ENCODE assay signal across 18 mouse cellular contexts in genomic region chr15:31248882-31249281, GRCm38 (mm10). TPM values are rescaled to one million over a fixed set of nuclear protein-coding genes. Genes with fewer than 3 reads are reported as not detected.
DNase-seq lines count a peak whose midpoint lies in the region; ATAC-seq lines count a peak whose summit lies in the region.
"Had no signal": no experiment of that assay in that cellular context is flagged by ENCODE, and none has a peak within 500 bp of the region (broad histone marks: within the 10 kb centered on the region; RNA-seq: fewer than 3 reads in every experiment).

No protein-coding gene starts in this region.

- H3K9me3 ChIP-seq in heart, embryonic 13.5 days: no peaks in the 10 kb centered on the region
- H3K9me3 ChIP-seq: intestine, embryonic 15.5 days; kidney, embryonic 15.5 days; liver, embryonic 13.5 days; neural tube, embryonic 15.5 days had no signal

- peak overlapping the region; percentile 2; the same call in 1 of the 2 replicates for H3K27ac ChIP-seq in heart, embryonic 13.5 days (replicated peaks)
- H3K27ac ChIP-seq: intestine, embryonic 15.5 days; kidney, embryonic 15.5 days; left cerebral cortex, adult 2 months; liver, embryonic 13.5 days; neural tube, embryonic 15.5 days had no signal

- no peak overlapping the region for H3K9ac ChIP-seq in heart, embryonic 13.5 days
- H3K9ac ChIP-seq: intestine, embryonic 15.5 days; kidney, embryonic 15.5 days; liver, embryonic 13.5 days; neural tube, embryonic 15.5 days had no signal

- H3K27me3 ChIP-seq in heart, embryonic 13.5 days (replicated peaks): no peaks in the 10 kb centered on the region
- H3K27me3 ChIP-seq: intestine, embryonic 15.5 days; kidney, embryonic 15.5 days; liver, embryonic 13.5 days; neural tube, embryonic 15.5 days had no signal

- H3K4me2 ChIP-seq in heart, embryonic 13.5 days: no peak overlapping the region
- H3K4me2 ChIP-seq: intestine, embryonic 15.5 days; kidney, embryonic 15.5 days; liver, embryonic 13.5 days; neural tube, embryonic 15.5 days had no signal

- peaks cover 67% of the 10 kb centered on the region for H3K4me1 ChIP-seq in heart, embryonic 13.5 days

- no peak overlapping the region for H3K4me3 ChIP-seq in heart, embryonic 13.5 days
- H3K4me3 ChIP-seq: intestine, embryonic 15.5 days; kidney, embryonic 15.5 days; left cerebral cortex, adult 2 months; liver, embryonic 13.5 days; neural tube, embryonic 15.5 days had no signal

- DNase-seq in heart, adult 8-10 months (ENCODE audit: low spot score): no peak
- no peak for DNase-seq in kidney, postnatal 36 days
- DNase-seq in thymus, postnatal 4 days: no peak
- no peak for DNase-seq in frontal cortex, postnatal 10 days (ENCODE audit: low spot score in 2 of 2)
- DNase-seq: adrenal gland, postnatal 10 days; B cell, adult 2 months; cerebellum, postnatal 25 days; gastrocnemius, postnatal 25 days; liver, embryonic 13.5 days; retina, postnatal 1 day had no signal

- H3K36me3 ChIP-seq in heart, embryonic 13.5 days: no peaks in the 10 kb centered on the region
- H3K36me3 ChIP-seq: intestine, embryonic 15.5 days; liver, embryonic 13.5 days; neural tube, embryonic 15.5 days had no signal

- 66% methylated on average over 7 of the region's 7 CpGs for WGBS in heart, embryonic 13.5 days

- no peak for ATAC-seq in heart, embryonic 13.5 days (ENCODE audit: extremely low read depth, insufficient number of reproducible peaks, low FRiP score, low TSS enrichment)
- peak; percentile 66 for ATAC-seq in common myeloid progenitor, adult 5-6 weeks (replicated peaks; ENCODE audit: low read depth, poor library complexity, severe bottlenecking)
- ATAC-seq in hematopoietic stem cell, adult 5-6 weeks (replicated peaks in 1 of 2; ENCODE audit: insufficient read depth in 1 of 2, low FRiP score in 2 of 2, low TSS enrichment in 1 of 2, low read depth in 1 of 2, poor library complexity in 2 of 2, severe bottlenecking in 2 of 2): peak; percentile 47 to 49; a peak in 3 of 4 replicates
- peak; percentile 47 for ATAC-seq in megakaryocyte progenitor cell, adult 5-6 weeks (replicated peaks; ENCODE audit: poor library complexity)
- ATAC-seq: intestine, embryonic 15.5 days had no signal

RNA-seq across cellular contexts. Expression of gene Dap, which starts 24.8 kb away (rescaled TPM):
- 50.7 and 56.2 TPM in 2 replicates for polyA plus RNA-seq in heart, embryonic 13.5 days (2015; fragmentation: Nextera tagmentation; extraction: Ambion mirVana)
- 10 to 100 TPM; 19.5 to 22.3 (median 20.7) TPM for total RNA-seq in heart, adult 8-10 months (2022)
- 49.1 and 67.8 TPM in 2 replicates for total RNA-seq in common myeloid progenitor, adult 5-6 weeks (2017)
- 44.0 and 103 TPM in 2 replicates for total RNA-seq in hematopoietic stem cell, adult 5-6 weeks (2017)
- total RNA-seq in megakaryocyte progenitor cell, adult 5-6 weeks (2015): 98.8 and 118 TPM in 2 replicates
- total RNA-seq in megakaryocyte progenitor cell, adult 5-6 weeks (2017): 82.2 and 87.6 TPM in 2 replicates
